Mouse (Mus musculus): ENCODE data around the gene Cnn1.

DNA sequence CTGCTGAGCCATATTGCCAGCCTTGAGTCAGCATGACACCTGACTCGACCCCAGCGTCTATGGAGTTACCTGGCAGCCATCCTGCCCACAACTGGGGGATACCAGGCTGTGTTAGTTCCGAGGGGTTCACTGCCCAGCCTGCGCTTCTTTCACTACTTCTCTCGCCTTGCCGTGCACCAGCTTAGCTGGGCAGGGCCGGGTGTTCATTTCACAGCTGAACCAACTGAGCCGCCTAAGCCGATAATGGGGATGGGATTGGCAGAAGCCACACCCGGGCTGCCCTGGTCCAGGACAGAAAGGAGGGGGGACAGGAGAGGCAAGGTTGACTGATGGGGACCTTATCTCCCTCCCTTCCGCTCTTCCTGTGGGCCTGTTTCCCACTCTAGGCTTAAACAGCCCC lies 49.7 kb upstream of the Cnn1 start:
- TF ChIP-seq CTCF (IDR thresholded peaks at IDR 0.05; ENCODE audit: low read depth) (no peak), EP300 (IDR thresholded peaks at IDR 0.05; ENCODE audit: low read depth) (no peak)
